Mouse (Mus musculus) embryonic facial prominence, embryonic 15.5 days (tissue): Measurements from ENCODE around the gene Traf5. TPM values are rescaled to one million over a fixed set of nuclear protein-coding genes. Genes with fewer than 3 reads are reported as not detected.

Source experiments
- ATAC-seq: fragments of 200-750 bp; cut with Nextera tagmentation; 2 replicates; pipeline ENCODE4 v1.8.0; 2017; ENCODE audit warnings: low read depth, moderate TSS enrichment; ENCODE audit not compliant: insufficient number of reproducible peaks, low FRiP score, low TSS enrichment
- H3K27ac ChIP-seq: fragments of 300-500 bp; sonication (generic); replicated peaks from 2 replicates; pipeline ENCODE4 v1.5.1; 2015; ENCODE audit warnings: mild to moderate bottlenecking, inconsistent platforms
- H3K27me3 ChIP-seq: fragments of 300-500 bp; sonication (generic); 2 replicates; pipeline ENCODE4 v1.6.1; 2015; ENCODE audit warnings: inconsistent platforms
- H3K36me3 ChIP-seq: fragments of 300-500 bp; sonication (generic); 2 replicates; pipeline ENCODE4 v1.6.1; 2015; ENCODE audit warnings: mild to moderate bottlenecking, inconsistent platforms
- H3K4me1 ChIP-seq: fragments of 300-500 bp; sonication (generic); 2 replicates; pipeline ENCODE4 v1.6.1; 2015; ENCODE audit warnings: inconsistent platforms
- H3K4me2 ChIP-seq: fragments of 300-500 bp; sonication (generic); replicated peaks from 2 replicates; pipeline ENCODE4 v1.6.1; 2015; ENCODE audit warnings: mild to moderate bottlenecking, inconsistent platforms
- H3K4me3 ChIP-seq: fragments of 300-500 bp; sonication (generic); replicated peaks from 2 replicates; pipeline ENCODE4 v1.5.1; 2015; ENCODE audit warnings: mild to moderate bottlenecking, inconsistent platforms
- H3K9ac ChIP-seq: fragments of 300-500 bp; sonication (generic); 2 replicates; pipeline ENCODE4 v1.6.1; 2015; ENCODE audit warnings: inconsistent platforms
- H3K9me3 ChIP-seq: fragments of 300-500 bp; sonication (generic); replicated peaks from 2 replicates; pipeline ENCODE4 v1.6.1; 2016; ENCODE audit warnings: inconsistent platforms
- WGBS: fragments of 180-500 bp; shearing (Covaris S2); methylation state at CpG from one replicate; pipeline ENCODE4 v1.1.7; 2015; 5-methylcytosine and 5-hydroxymethylcytosine counted together
- polyA plus RNA-seq: library from polyadenylated mRNA; unstranded; fragments of >200 nt; fragmentation: Nextera tagmentation; extraction: Ambion mirVana; gene quantifications from 2 replicates; pipeline ENCODE4 v1.2.1, GENCODE M21; 2015

Gene Traf5
- polyA plus RNA-seq, 1 experiment from 2014 or later = 26.9 TPM

- 61% methylated on average over 3 of the region's 3 CpGs for WGBS
- H3K9ac ChIP-seq = no peak overlapping the region
- H3K4me3 ChIP-seq = no peak overlapping the region
- no peaks in the 10 kb centered on the region for H3K27me3 ChIP-seq
- H3K36me3 ChIP-seq = no peaks in the 10 kb centered on the region
- no peak overlapping the region for H3K27ac ChIP-seq
- no peak for ATAC-seq
- H3K4me2 ChIP-seq = peak overlapping the region; percentile 81
- H3K9me3 ChIP-seq = no peaks in the 10 kb centered on the region
- peaks cover 45% of the 10 kb centered on the region for H3K4me1 ChIP-seq
Measured at GRCm38 (mm10) chr1:192090281-192090680, 2.1 kb downstream of the Traf5 start.

- Histone ChIP-seq H3K4me3 (no peak overlapping the region), H3K27ac (peak overlapping the region; percentile 39; the same call in 1 of the 2 replicates), H3K4me2 (peak overlapping the region; percentile 81; the same call in 1 of the 2 replicates), H3K9ac (no peak overlapping the region), H3K36me3 (no peaks in the 10 kb centered on the region), H3K9me3 (no peaks in the 10 kb centered on the region), H3K4me1 (peaks cover 45% of the 10 kb centered on the region), H3K27me3 (no peaks in the 10 kb centered on the region)
- ATAC-seq = no peak
- 64% methylated on average over 9 of the region's 9 CpGs for WGBS
Measured at GRCm38 (mm10) chr1:192089208-192090166, 2.9 kb downstream of the Traf5 start.

- Histone ChIP-seq H3K4me2 (no peak overlapping the region), H3K4me1 (peaks cover 45% of the 10 kb centered on the region), H3K9ac (no peak overlapping the region), H3K27ac (no peak overlapping the region), H3K9me3 (no peaks in the 10 kb centered on the region), H3K27me3 (no peaks in the 10 kb centered on the region), H3K36me3 (no peaks in the 10 kb centered on the region), H3K4me3 (no peak overlapping the region)
- ATAC-seq = no peak
- 51% methylated on average over 4 of the region's 4 CpGs for WGBS
Measured at GRCm38 (mm10) chr1:192088011-192088410, 4.3 kb downstream of the Traf5 start.

- H3K27ac ChIP-seq = no peak overlapping the region
- H3K9ac ChIP-seq = no peak overlapping the region
- H3K27me3 ChIP-seq = no peaks in the 10 kb centered on the region
- H3K4me3 ChIP-seq = no peak overlapping the region
- no peak for ATAC-seq
- no peak overlapping the region for H3K4me2 ChIP-seq
- H3K4me1 ChIP-seq = peaks cover 45% of the 10 kb centered on the region
- 74% methylated on average over 4 of the region's 4 CpGs for WGBS
- no peaks in the 10 kb centered on the region for H3K9me3 ChIP-seq
- no peaks in the 10 kb centered on the region for H3K36me3 ChIP-seq
Measured at GRCm38 (mm10) chr1:192087098-192087497, 5.3 kb downstream of the Traf5 start.

GRCm38 (mm10) chr1:192086279-192087037, 5.9 kb downstream of the Traf5 start:
- Histone ChIP-seq H3K4me1 (peaks cover 39% of the 10 kb centered on the region), H3K27me3 (no peaks in the 10 kb centered on the region), H3K9me3 (no peaks in the 10 kb centered on the region), H3K27ac (no peak overlapping the region), H3K36me3 (no peaks in the 10 kb centered on the region), H3K4me2 (no peak overlapping the region), H3K9ac (no peak overlapping the region), H3K4me3 (no peak overlapping the region)
- ATAC-seq = no peak
- WGBS = 85% methylated on average over 12 of the region's 12 CpGs

GRCm38 (mm10) chr1:192085218-192085617, 7.1 kb downstream of the Traf5 start:
- no peak for ATAC-seq
- H3K27ac ChIP-seq = no peak overlapping the region

GRCm38 (mm10) chr1:192082646-192083045, 9.7 kb downstream of the Traf5 start:
- WGBS = 81% methylated on average over 1 of the region's 1 CpGs
- no peak overlapping the region for H3K4me3 ChIP-seq
- H3K27me3 ChIP-seq = no peaks in the 10 kb centered on the region

More at GRCm38 (mm10) chr1:192085218-192085617, 7.1 kb downstream of the Traf5 start:
- peaks cover 27% of the 10 kb centered on the region for H3K4me1 ChIP-seq
- no peaks in the 10 kb centered on the region for H3K27me3 ChIP-seq
- H3K4me3 ChIP-seq = no peak overlapping the region
- H3K4me2 ChIP-seq = no peak overlapping the region
- H3K9ac ChIP-seq = no peak overlapping the region
- H3K9me3 ChIP-seq = no peaks in the 10 kb centered on the region
- no peaks in the 10 kb centered on the region for H3K36me3 ChIP-seq
- 89% methylated on average over 10 of the region's 10 CpGs for WGBS

GRCm38 (mm10) chr1:192081129-192081528, 11.2 kb downstream of the Traf5 start:
- Histone ChIP-seq H3K9ac (no peak overlapping the region), H3K4me2 (no peak overlapping the region), H3K4me3 (no peak overlapping the region), H3K4me1 (0 out of 2 replicates have a peak, but pooled peaks cover 7% of the 10 kb centered on the region), H3K9me3 (no peaks in the 10 kb centered on the region), H3K27me3 (no peaks in the 10 kb centered on the region), H3K27ac (no peak overlapping the region), H3K36me3 (no peaks in the 10 kb centered on the region)
- ATAC-seq = no peak
- 95% methylated on average over 2 of the region's 2 CpGs for WGBS

More at GRCm38 (mm10) chr1:192082646-192083045, 9.7 kb downstream of the Traf5 start:
- Histone ChIP-seq H3K27ac (no peak overlapping the region), H3K9ac (no peak overlapping the region), H3K4me1 (0 out of 2 replicates have a peak, but pooled peaks cover under 1% of the 10 kb centered on the region), H3K9me3 (no peaks in the 10 kb centered on the region), H3K4me2 (no peak overlapping the region), H3K36me3 (no peaks in the 10 kb centered on the region)
- ATAC-seq = no peak

- Histone ChIP-seq H3K4me3 (no peak overlapping the region), H3K27me3 (no peaks in the 10 kb centered on the region), H3K4me1 (peaks cover 14% of the 10 kb centered on the region), H3K27ac (no peak overlapping the region), H3K4me2 (no peak overlapping the region), H3K9ac (no peak overlapping the region), H3K9me3 (no peaks in the 10 kb centered on the region), H3K36me3 (no peaks in the 10 kb centered on the region)
- WGBS = 76% methylated on average over 1 of the region's 1 CpGs
- no peak for ATAC-seq
Measured at GRCm38 (mm10) chr1:192079121-192079520, 13.2 kb downstream of the Traf5 start.

- no peak for ATAC-seq
- H3K9ac ChIP-seq = no peak overlapping the region
- no peaks in the 10 kb centered on the region for H3K27me3 ChIP-seq
- H3K27ac ChIP-seq = peak overlapping the region; percentile 18; the same call in 1 of the 2 replicates
- H3K4me1 ChIP-seq = peaks cover 14% of the 10 kb centered on the region
- H3K4me3 ChIP-seq = no peak overlapping the region
- no peaks in the 10 kb centered on the region for H3K9me3 ChIP-seq
- 36% methylated on average over 3 of the region's 3 CpGs for WGBS
- no peaks in the 10 kb centered on the region for H3K36me3 ChIP-seq
- no peak overlapping the region for H3K4me2 ChIP-seq
Measured at GRCm38 (mm10) chr1:192078406-192078805, 14.0 kb downstream of the Traf5 start.

- Histone ChIP-seq H3K27ac (no peak overlapping the region), H3K4me1 (peaks cover 20% of the 10 kb centered on the region), H3K4me3 (no peak overlapping the region)
Measured at GRCm38 (mm10) chr1:192076796-192077535, 15.4 kb downstream of the Traf5 start.

More at GRCm38 (mm10) chr1:192076796-192077535, 15.4 kb downstream of the Traf5 start:
- Histone ChIP-seq H3K9me3 (no peaks in the 10 kb centered on the region), H3K36me3 (no peaks in the 10 kb centered on the region), H3K27me3 (no peaks in the 10 kb centered on the region), H3K9ac (no peak overlapping the region), H3K4me2 (no peak overlapping the region)
- no peak for ATAC-seq
